Mouse (Mus musculus) embryo, embryonic 9.5 days (tissue): ENCODE measurements around the gene Cstf3.

ENCODE experiments used
- DNase-seq: peaks from one replicate; pipeline ENCODE4 v3.0.0-alpha.2; 2017; ENCODE audit errors: extremely low spot score

Gene Cstf3

GRCm38 (mm10) chr2:104603431-104603830 lies 13.1 kb downstream of the Cstf3 start:
- DNase-seq, result no peak

DNA sequence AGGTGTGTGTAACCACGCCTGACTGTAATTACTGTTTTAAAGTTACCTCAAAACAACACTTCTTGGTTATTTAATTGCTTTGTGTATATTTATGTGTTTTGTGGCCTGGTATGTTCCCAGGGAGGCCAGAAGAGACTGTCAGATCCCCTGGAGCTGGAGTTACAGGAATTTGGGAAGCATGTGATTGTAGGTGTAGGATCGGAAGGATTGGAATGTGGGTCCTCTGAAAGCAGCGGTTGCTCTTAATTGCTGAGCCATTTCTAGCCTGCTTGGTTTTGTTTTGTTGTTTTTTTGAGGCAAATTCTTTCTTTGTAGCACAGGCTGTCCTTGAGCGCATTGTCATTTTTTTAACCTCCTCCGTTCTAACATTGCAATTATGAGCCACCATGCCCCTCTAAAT lies 14.4 kb downstream of the Cstf3 start:
- DNase-seq, result no peak

- DNase-seq, result no peak
These were observed 15.2 kb downstream of the Cstf3 start for GRCm38 (mm10) chr2:104605560-104605959.

DNA sequence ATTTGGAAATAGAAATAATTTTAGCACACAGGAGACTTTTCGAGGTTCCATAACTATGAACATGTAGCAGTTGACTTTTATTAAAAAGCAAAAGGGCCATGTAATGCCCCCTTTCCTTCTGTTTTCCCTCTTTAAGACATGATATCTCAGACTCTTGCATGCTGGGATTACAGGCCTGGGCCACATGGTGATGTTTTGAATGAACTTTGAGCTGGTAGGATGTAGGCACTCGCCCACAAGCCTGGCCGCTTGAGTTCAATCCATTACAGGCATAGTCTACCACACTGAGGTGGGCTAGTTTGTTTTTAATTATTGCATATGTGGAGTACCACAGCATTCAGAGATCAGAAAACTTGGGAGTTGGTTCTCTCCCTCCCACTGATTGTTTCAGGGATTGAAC lies 24.5 kb downstream of the Cstf3 start:
- DNase-seq, result no peak

- DNase-seq, result no peak
These were observed 25.8 kb downstream of the Cstf3 start for GRCm38 (mm10) chr2:104615985-104616711.

DNA sequence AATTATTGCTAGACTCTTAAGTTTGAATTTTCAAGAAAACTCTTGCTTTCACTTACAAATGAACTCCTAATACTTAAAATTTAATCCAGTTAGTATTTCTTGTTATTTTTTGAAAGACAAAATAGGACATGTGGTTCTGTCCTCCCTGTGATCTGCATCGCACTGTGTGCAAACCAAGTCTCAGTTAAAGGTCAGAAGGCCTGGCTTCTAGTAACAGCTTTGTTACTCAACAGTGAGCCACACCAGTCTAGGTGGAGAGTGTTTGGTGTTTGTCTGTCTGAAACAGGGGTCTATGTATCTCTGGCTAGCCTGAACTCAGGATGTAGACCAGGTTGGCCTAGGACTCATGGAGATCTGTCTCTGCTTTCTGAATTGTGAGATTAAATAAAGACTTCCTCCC lies 68.3 kb downstream of the Cstf3 start:
- no peak for DNase-seq

DNA sequence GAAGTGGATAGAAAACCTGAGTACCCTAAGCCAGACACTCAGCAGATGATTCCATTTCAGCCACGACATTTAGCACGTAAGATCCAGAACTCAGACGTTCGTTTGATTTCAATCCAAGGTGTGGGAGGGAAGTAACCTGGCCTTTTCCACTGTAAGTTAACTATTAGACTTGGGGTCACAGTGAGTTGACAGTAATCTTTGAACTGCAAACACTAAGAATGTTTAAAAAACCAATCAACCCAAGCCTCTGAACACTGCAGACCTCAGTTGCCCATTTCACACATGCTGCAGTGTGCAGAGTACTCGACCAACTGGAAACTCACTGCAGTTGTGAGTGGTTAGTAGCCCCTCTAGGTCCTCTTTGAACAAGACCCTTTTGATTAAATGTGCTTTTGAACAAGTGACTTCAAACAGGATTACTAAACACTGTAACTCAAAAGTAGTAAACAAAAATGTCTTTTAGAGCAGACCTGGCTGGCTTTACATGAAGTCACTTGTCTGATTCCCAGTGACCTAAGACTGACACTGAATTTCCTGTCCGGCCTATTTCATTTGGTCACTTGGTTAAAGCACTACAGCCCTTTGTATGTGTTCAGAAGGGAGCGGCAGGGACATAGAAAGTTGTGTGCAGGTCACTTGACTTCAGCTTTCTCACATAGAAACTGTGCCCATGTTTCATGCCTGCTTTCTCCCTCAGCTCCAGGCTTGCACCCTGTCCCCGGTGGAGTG lies 73.2 kb downstream of the Cstf3 start:
- DNase-seq, result no peak

GRCm38 (mm10) chr2:104669122-104669804 lies 78.9 kb downstream of the Cstf3 start:
- no peak for DNase-seq

DNA sequence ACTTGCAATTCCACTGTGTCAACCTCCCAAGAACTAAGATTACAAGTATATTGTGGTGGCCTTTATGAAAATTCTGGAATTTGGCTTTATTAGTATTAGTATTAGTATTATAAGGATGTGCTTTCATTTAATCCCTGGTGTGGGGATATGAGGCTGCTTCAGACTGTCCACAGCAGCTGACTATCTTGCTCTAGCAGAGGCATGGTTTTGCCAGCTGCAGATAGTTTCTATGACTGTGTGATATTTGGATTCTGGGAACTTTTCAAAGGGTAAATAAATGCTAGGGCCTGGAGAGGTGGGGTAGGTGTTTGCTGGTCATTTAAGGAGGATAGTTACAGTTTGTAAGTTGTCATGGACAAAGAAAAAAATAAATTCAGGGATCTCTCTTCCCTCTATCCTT lies 81.4 kb downstream of the Cstf3 start:
- DNase-seq, result no peak

DNA sequence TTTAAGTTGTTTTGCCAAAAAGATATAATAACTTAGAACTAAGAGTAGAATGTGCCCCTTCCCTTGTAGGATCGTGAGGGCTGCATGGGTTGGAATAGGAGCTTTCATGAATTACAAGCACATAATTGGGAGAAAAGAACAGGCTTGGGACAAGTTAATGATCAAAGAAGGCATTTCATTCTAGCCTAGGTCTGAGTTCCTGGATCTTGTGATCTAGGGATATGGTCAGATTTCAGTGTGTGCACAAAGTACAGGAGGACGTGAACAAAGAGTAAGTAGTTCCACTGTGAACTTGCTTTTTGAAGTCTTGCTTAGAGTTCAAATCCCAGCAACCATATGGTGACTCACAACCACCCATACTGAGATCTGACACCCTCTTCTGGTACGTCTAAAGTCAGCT lies 87.0 kb downstream of the Cstf3 start:
- no peak for DNase-seq

DNA sequence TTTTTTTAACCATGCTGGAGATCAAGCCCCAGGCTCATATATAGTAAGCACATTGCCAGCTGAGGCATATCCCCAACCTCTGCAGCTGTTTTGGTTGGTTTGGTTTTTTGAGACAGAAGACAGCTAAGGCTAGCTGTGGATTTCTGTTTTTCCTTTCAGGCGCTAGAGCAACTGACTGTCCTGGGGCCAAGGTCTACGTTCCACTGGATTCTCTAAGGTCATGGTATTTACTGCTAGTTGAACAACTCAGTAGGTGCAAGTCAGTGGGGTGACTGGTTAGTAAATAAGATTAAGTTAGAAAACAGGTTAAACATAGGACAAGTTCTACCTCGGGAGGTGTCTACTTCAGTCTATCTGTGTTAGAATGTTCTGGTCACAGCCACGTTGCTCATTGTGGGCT lies 94.4 kb downstream of the Cstf3 start:
- DNase-seq, result no peak

DNA sequence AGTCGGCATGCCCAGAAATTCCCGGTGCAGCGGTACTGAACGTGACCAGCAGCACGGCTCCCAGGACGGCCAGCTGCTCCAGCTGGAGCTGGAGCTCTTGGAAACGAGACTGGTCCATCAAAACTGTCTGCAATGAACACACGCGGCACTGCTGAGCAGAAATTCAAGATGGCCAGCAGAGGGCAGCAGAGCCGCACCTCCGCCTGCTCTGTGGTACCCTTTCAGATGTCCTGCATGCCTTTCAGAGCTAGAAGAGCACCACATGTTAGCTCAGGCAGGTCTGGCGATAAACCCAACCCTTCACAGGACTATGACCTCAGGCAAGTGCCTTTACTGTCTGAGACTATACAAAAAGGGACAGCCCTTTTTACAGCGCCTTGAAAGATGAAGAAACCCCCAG lies 95.1 kb downstream of the Cstf3 start:
- DNase-seq, result peak; percentile 79

GRCm38 (mm10) chr2:104687261-104687660 lies 96.9 kb downstream of the Cstf3 start:
- no peak for DNase-seq

GRCm38 (mm10) chr2:104688321-104688720 lies 98.0 kb downstream of the Cstf3 start:
- no peak for DNase-seq

GRCm38 (mm10) chr2:104688724-104689123 lies 98.4 kb downstream of the Cstf3 start:
- DNase-seq, result no peak

- no peak for DNase-seq
These were observed 100.4 kb downstream of the Cstf3 start for GRCm38 (mm10) chr2:104690720-104691119.

DNA sequence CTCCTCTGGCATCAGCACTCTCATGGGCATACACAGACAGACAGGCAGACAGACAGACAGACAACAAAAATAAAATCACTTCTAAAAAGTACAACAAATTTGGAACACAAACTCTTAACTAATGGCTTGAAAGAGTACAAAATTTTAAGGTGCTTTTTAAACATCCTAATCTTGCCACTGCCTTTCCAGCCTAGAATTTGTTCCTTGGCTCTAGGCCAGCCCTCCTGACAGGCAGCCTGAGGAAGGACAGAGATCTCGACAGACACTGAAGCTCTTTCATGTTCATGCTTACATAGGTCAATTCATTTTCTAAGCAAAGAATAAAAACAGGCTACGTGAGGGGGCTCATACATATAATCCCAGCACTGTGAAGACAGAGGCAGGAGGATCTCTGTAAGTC lies 102.2 kb downstream of the Cstf3 start:
- DNase-seq, result no peak

- no peak for DNase-seq
These were observed 109.3 kb downstream of the Cstf3 start for GRCm38 (mm10) chr2:104699659-104700058.

- DNase-seq, result no peak
These were observed 112.8 kb downstream of the Cstf3 start for GRCm38 (mm10) chr2:104703158-104703557.

DNA sequence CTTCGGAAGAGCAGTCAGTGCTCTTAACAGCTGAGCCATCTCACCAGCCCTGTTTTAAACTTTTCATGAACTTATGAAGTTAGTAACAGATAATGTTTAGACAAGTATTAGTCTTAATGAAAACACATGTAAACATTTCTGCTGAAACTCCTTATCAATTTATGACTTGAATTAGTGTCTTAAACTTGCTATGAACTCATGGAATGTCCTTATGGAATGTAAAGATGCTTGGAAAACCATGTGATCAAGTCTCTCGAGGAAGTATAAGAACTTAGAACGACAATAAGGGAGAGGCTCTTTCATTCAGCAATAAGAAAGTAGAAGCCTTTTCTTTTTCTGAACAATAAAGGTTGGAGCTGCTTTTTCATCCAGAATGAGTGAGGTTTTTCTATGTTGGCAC lies 114.0 kb downstream of the Cstf3 start:
- no peak for DNase-seq

GRCm38 (mm10) chr2:104709786-104710337 lies 119.5 kb downstream of the Cstf3 start:
- no peak for DNase-seq

DNA sequence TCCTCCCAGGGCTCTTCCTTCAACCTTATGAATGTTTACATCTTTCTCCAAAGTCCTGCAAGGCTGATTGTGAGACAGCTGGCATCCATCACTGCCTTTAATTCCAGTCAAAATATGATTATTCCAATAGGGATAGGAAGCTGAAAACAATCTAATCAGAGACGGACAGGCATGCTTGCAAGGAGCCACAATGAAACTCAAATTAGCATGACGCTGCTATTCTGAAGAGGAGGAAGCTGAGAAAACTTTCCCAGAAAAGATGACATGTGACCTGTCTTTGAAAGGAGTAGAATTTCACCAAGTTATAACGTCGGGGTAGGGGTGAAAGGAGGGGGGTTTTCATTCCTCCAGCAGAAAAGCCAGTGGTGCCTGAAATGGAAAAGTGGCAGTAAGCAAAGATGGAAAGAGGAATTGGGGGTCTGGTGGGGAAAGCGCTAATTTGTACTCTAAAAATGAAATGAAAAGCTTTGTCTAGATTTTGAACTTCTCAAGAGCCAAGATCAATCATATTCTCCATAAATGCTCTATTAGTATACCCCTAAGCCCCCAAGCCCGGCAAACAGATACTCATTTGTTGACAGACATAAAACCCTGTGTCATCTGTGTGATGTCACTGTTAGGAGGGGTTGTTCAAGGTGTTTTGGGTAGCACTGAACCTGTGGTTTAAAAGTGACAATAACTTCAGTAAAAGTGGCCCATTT lies 120.5 kb downstream of the Cstf3 start:
- peak; percentile 8 for DNase-seq
